Mouse (Mus musculus) ES-Bruce4 (cell line): Measurements from ENCODE around the gene Cnpy1. TPM values are rescaled to one million over a fixed set of nuclear protein-coding genes. Genes with fewer than 3 reads are reported as not detected.

Experiments
- H3K27ac ChIP-seq: 2 replicates; pipeline ENCODE4 v1.5.1; 2012; ENCODE audit warnings: low read length, inconsistent platforms; ENCODE audit not compliant: insufficient read depth
- H3K27me3 ChIP-seq: 2 replicates; pipeline ENCODE4 v1.6.1; 2012; ENCODE audit warnings: mild to moderate bottlenecking, low read length, inconsistent platforms; ENCODE audit not compliant: control insufficient read depth, poor library complexity, insufficient read depth, severe bottlenecking
- H3K36me3 ChIP-seq: 2 replicates; pipeline ENCODE4 v1.6.1; 2012; ENCODE audit warnings: inconsistent platforms, mild to moderate bottlenecking, low read length, moderate library complexity; ENCODE audit not compliant: control insufficient read depth, poor library complexity, insufficient read depth, severe bottlenecking
- H3K4me1 ChIP-seq: one replicate; pipeline ENCODE4 v1.8.1; 2011; ENCODE audit warnings: low read length; ENCODE audit not compliant: control insufficient read depth, insufficient read depth
- H3K4me3 ChIP-seq: 2 replicates; pipeline ENCODE4 v1.5.1; 2011; ENCODE audit warnings: low read depth, mild to moderate bottlenecking, low read length
- H3K9ac ChIP-seq: 2 replicates; pipeline ENCODE4 v1.6.1; 2012; ENCODE audit warnings: low read depth, mild to moderate bottlenecking, inconsistent platforms; ENCODE audit not compliant: poor library complexity, severe bottlenecking
- H3K9me3 ChIP-seq: replicated peaks from 2 replicates; pipeline ENCODE4 v1.6.1; 2012; ENCODE audit warnings: mild to moderate bottlenecking, low read length, inconsistent platforms; ENCODE audit not compliant: control insufficient read depth, poor library complexity, insufficient read depth, severe bottlenecking
- CTCF ChIP-seq: IDR thresholded peaks from one replicate; pipeline ENCODE4 v1.8.1; 2011; ENCODE audit warnings: low read depth, low read length
- EP300 ChIP-seq: IDR thresholded peaks from 2 replicates; pipeline ENCODE4 v1.6.1; 2011; ENCODE audit warnings: low read depth, low read length; ENCODE audit not compliant: insufficient read depth
- POLR2A ChIP-seq: IDR thresholded peaks from one replicate; pipeline ENCODE4 v1.8.1; 2011; ENCODE audit warnings: low read length; ENCODE audit not compliant: insufficient read depth
- polyA plus RNA-seq: library from polyadenylated mRNA; stranded (reverse); fragments of >200 nt; gene quantifications from 2 replicates; pipeline ENCODE4 v1.2.4, GENCODE M21; 2011; ENCODE audit warnings: low read depth; ENCODE audit not compliant: missing spikeins, insufficient read depth, insufficient read length

The Cnpy1 gene
- 48.1 and 51.8 TPM in 2 replicates for polyA plus RNA-seq

GRCm38 (mm10) chr5:28245574-28245973, at the start of gene Cnpy1:
TSS of gene Cnpy1 (minus strand) at chr5:28245806.
- Histone ChIP-seq H3K27me3 (no peaks in the 10 kb centered on the region), H3K36me3 (no peaks in the 10 kb centered on the region), H3K9ac (no peak within 1 kb of the TSS), H3K27ac (no peak within 1 kb of the TSS), H3K4me1 (no peaks in the 10 kb centered on the region), H3K9me3 (no peaks in the 10 kb centered on the region), H3K4me3 (no peak within 1 kb of the TSS)
- TF ChIP-seq EP300 = no peak
- TF ChIP-seq POLR2A = no peak
- no peak for TF ChIP-seq CTCF

GRCm38 (mm10) chr5:28293990-28294389, 48.4 kb upstream of the Cnpy1 start:
- no peaks in the 10 kb centered on the region for H3K9me3 ChIP-seq
- TF ChIP-seq CTCF = peak; percentile 99
- TF ChIP-seq EP300 = no peak
- no peak for TF ChIP-seq POLR2A
- no peaks in the 10 kb centered on the region for H3K4me1 ChIP-seq
- H3K27ac ChIP-seq = no peak overlapping the region
- no peak overlapping the region for H3K9ac ChIP-seq
- H3K4me3 ChIP-seq = no peak overlapping the region
- no peaks in the 10 kb centered on the region for H3K36me3 ChIP-seq
- H3K27me3 ChIP-seq = no peaks in the 10 kb centered on the region; the same call in 1 of the 2 replicates

- no peak for TF ChIP-seq EP300
- no peak overlapping the region for H3K4me3 ChIP-seq
Measured at GRCm38 (mm10) chr5:28292281-28292680, 46.7 kb upstream of the Cnpy1 start.

GRCm38 (mm10) chr5:28291118-28291850, 45.7 kb upstream of the Cnpy1 start:
- Histone ChIP-seq H3K36me3 (no peaks in the 10 kb centered on the region), H3K4me3 (no peak overlapping the region), H3K27ac (no peak overlapping the region), H3K4me1 (no peaks in the 10 kb centered on the region), H3K27me3 (no peaks in the 10 kb centered on the region; the same call in 1 of the 2 replicates), H3K9ac (no peak overlapping the region), H3K9me3 (no peaks in the 10 kb centered on the region)
- TF ChIP-seq CTCF = no peak
- TF ChIP-seq EP300 = no peak
- no peak for TF ChIP-seq POLR2A

More at GRCm38 (mm10) chr5:28292281-28292680, 46.7 kb upstream of the Cnpy1 start:
- Histone ChIP-seq H3K27me3 (no peaks in the 10 kb centered on the region; the same call in 1 of the 2 replicates), H3K9me3 (no peaks in the 10 kb centered on the region), H3K36me3 (no peaks in the 10 kb centered on the region), H3K4me1 (no peaks in the 10 kb centered on the region), H3K27ac (no peak overlapping the region), H3K9ac (no peak overlapping the region)

GRCm38 (mm10) chr5:28290630-28291029, 45.0 kb upstream of the Cnpy1 start:
- Histone ChIP-seq H3K4me3 (no peak overlapping the region), H3K9ac (no peak overlapping the region), H3K36me3 (no peaks in the 10 kb centered on the region), H3K9me3 (no peaks in the 10 kb centered on the region), H3K27me3 (no peaks in the 10 kb centered on the region; the same call in 1 of the 2 replicates), H3K4me1 (no peaks in the 10 kb centered on the region), H3K27ac (no peak overlapping the region)
- TF ChIP-seq POLR2A = no peak
- no peak for TF ChIP-seq CTCF
- no peak for TF ChIP-seq EP300

- H3K4me1 ChIP-seq = no peaks in the 10 kb centered on the region
- H3K36me3 ChIP-seq = no peaks in the 10 kb centered on the region
- no peak for TF ChIP-seq POLR2A
- no peak for TF ChIP-seq EP300
- TF ChIP-seq CTCF = no peak
- H3K9me3 ChIP-seq = no peaks in the 10 kb centered on the region
- no peak overlapping the region for H3K27ac ChIP-seq
- no peak overlapping the region for H3K4me3 ChIP-seq
- H3K9ac ChIP-seq = no peak overlapping the region
- no peaks in the 10 kb centered on the region; the same call in 1 of the 2 replicates for H3K27me3 ChIP-seq
Measured at GRCm38 (mm10) chr5:28289111-28289510, 43.5 kb upstream of the Cnpy1 start.
